In genomic region chr9:41028470-41028869, GRCm38 (mm10) we compare ENCODE assay signal across 10 mouse cellular contexts. TPM values are rescaled to one million over a fixed set of nuclear protein-coding genes. Genes with fewer than 3 reads are reported as not detected.
DNase-seq lines count a peak whose midpoint lies in the region; ATAC-seq lines count a peak whose summit lies in the region.
"Had no signal": no experiment of that assay in that cellular context is flagged by ENCODE, and none has a peak within 500 bp of the region (broad histone marks: within the 10 kb centered on the region; RNA-seq: fewer than 3 reads in every experiment).

No protein-coding gene starts in this region.

- no peak overlapping the region for H3K4me3 ChIP-seq in hindbrain, embryonic 10.5 days
- no peak overlapping the region for H3K4me3 ChIP-seq in hindbrain, embryonic 13.5 days
- H3K4me3 ChIP-seq in embryonic facial prominence, embryonic 11.5 days (ENCODE audit: low read depth, low read length) = no peak overlapping the region
- no peak overlapping the region for H3K4me3 ChIP-seq in neural tube, embryonic 11.5 days (ENCODE audit: low read depth, low read length)
- H3K4me3 ChIP-seq: erythroblast, embryonic 14.5 days; stomach, embryonic 15.5 days had no signal

- H3K4me1 ChIP-seq in hindbrain, embryonic 10.5 days (replicated peaks) = peaks cover 13% of the 10 kb centered on the region
- peaks cover 23% of the 10 kb centered on the region for H3K4me1 ChIP-seq in hindbrain, embryonic 13.5 days (replicated peaks)
- H3K4me1 ChIP-seq in embryonic facial prominence, embryonic 11.5 days (ENCODE audit: control insufficient read depth, insufficient read depth, low read length) = peaks cover 2% of the 10 kb centered on the region; the same call in 1 of the 2 replicates
- H3K4me1 ChIP-seq in neural tube, embryonic 11.5 days (ENCODE audit: control insufficient read depth, insufficient read depth, low read length) = no peaks in the 10 kb centered on the region

- DNase-seq in hindbrain, embryonic 10.5 days (ENCODE audit: low spot score) = peak; percentile 56
- DNase-seq in CD4-positive helper T cell, adult 2 months (ENCODE audit: low read depth, low spot score) = peak; percentile 66
- peak; percentile 74 for DNase-seq in ZHBTc4 (ENCODE audit: low read depth, low spot score)
- DNase-seq in embryonic facial prominence, embryonic 11.5 days (ENCODE audit: low spot score) = peak; percentile 70
- DNase-seq in layer of hippocampus, postnatal 10 days (ENCODE audit: low spot score in 2 of 2) = peak; percentile 69 to 71
- DNase-seq in neural tube, embryonic 11.5 days (ENCODE audit: low spot score) = peak; percentile 67
- no peak for DNase-seq in urinary bladder, postnatal 4 days (ENCODE audit: low spot score in 2 of 2)

- ATAC-seq in hindbrain, embryonic 13.5 days (ENCODE audit: low FRiP score) = no peak
- ATAC-seq in embryonic facial prominence, embryonic 11.5 days (replicated peaks; ENCODE audit: insufficient number of reproducible peaks, low FRiP score, low TSS enrichment, low read depth) = no peak
- ATAC-seq in neural tube, embryonic 11.5 days (ENCODE audit: insufficient read depth, low FRiP score, low TSS enrichment) = peak; percentile 31; the same call in 1 of the 2 replicates

- no peaks in the 10 kb centered on the region for H3K27me3 ChIP-seq in hindbrain, embryonic 10.5 days (ENCODE audit: insufficient read depth, poor library complexity, severe bottlenecking)
- no peaks in the 10 kb centered on the region for H3K27me3 ChIP-seq in hindbrain, embryonic 13.5 days
- no peaks in the 10 kb centered on the region for H3K27me3 ChIP-seq in embryonic facial prominence, embryonic 11.5 days (ENCODE audit: control insufficient read depth, insufficient read depth, low read length)
- H3K27me3 ChIP-seq in neural tube, embryonic 11.5 days (ENCODE audit: control insufficient read depth, insufficient read depth, low read length) = no peaks in the 10 kb centered on the region
- H3K27me3 ChIP-seq: stomach, embryonic 15.5 days had no signal

- no peak overlapping the region for H3K9ac ChIP-seq in hindbrain, embryonic 13.5 days
- H3K9ac ChIP-seq in embryonic facial prominence, embryonic 11.5 days (replicated peaks; ENCODE audit: low read length) = no peak overlapping the region
- H3K9ac ChIP-seq in neural tube, embryonic 11.5 days (ENCODE audit: low read length) = no peak overlapping the region
- H3K9ac ChIP-seq: stomach, embryonic 15.5 days had no signal

- no peak overlapping the region for H3K27ac ChIP-seq in hindbrain, embryonic 10.5 days
- H3K27ac ChIP-seq in hindbrain, embryonic 13.5 days = no peak overlapping the region
- H3K27ac ChIP-seq in embryonic facial prominence, embryonic 11.5 days (replicated peaks; ENCODE audit: low read depth, low read length) = no peak overlapping the region
- no peak overlapping the region for H3K27ac ChIP-seq in neural tube, embryonic 11.5 days (ENCODE audit: low read depth, low read length)
- H3K27ac ChIP-seq: stomach, embryonic 15.5 days had no signal

- H3K36me3 ChIP-seq in hindbrain, embryonic 10.5 days = no peaks in the 10 kb centered on the region
- peaks cover 38% of the 10 kb centered on the region for H3K36me3 ChIP-seq in hindbrain, embryonic 13.5 days
- no peaks in the 10 kb centered on the region for H3K36me3 ChIP-seq in embryonic facial prominence, embryonic 11.5 days (replicated peaks; ENCODE audit: control insufficient read depth, insufficient read depth, low read depth, low read length)
- H3K36me3 ChIP-seq in neural tube, embryonic 11.5 days (ENCODE audit: control insufficient read depth, insufficient read depth, low read length) = no peaks in the 10 kb centered on the region
- H3K36me3 ChIP-seq: stomach, embryonic 15.5 days had no signal

- H3K9me3 ChIP-seq in hindbrain, embryonic 10.5 days = no peaks in the 10 kb centered on the region
- no peaks in the 10 kb centered on the region for H3K9me3 ChIP-seq in hindbrain, embryonic 13.5 days
- H3K9me3 ChIP-seq in embryonic facial prominence, embryonic 11.5 days (replicated peaks; ENCODE audit: control insufficient read depth, low read length) = no peaks in the 10 kb centered on the region
- no peaks in the 10 kb centered on the region for H3K9me3 ChIP-seq in neural tube, embryonic 11.5 days (ENCODE audit: control insufficient read depth, low read length)
- H3K9me3 ChIP-seq: stomach, embryonic 15.5 days had no signal

- 47% methylated on average over 5 of the region's 5 CpGs for WGBS in hindbrain, embryonic 10.5 days
- WGBS in hindbrain, embryonic 13.5 days = 47% methylated on average over 5 of the region's 5 CpGs
- WGBS in embryonic facial prominence, embryonic 11.5 days = 51% methylated on average over 5 of the region's 5 CpGs
- 46% methylated on average over 5 of the region's 5 CpGs for WGBS in neural tube, embryonic 11.5 days

- no peak overlapping the region for H3K4me2 ChIP-seq in hindbrain, embryonic 13.5 days
- H3K4me2 ChIP-seq in embryonic facial prominence, embryonic 11.5 days (ENCODE audit: low read depth, low read length) = no peak overlapping the region
- H3K4me2 ChIP-seq in neural tube, embryonic 11.5 days (ENCODE audit: low read depth) = no peak overlapping the region
- H3K4me2 ChIP-seq: stomach, embryonic 15.5 days had no signal

RNA-seq across cellular contexts. Expression of gene Crtam, which starts 24.0 kb away (rescaled TPM):
- 0.09 and 0.13 TPM in 2 replicates for polyA plus RNA-seq in hindbrain, embryonic 10.5 days (2016; fragmentation: Nextera tagmentation; extraction: Ambion mirVana)
- 0.14 and 0.19 TPM in 2 replicates for polyA plus RNA-seq in hindbrain, embryonic 13.5 days (2015; fragmentation: Nextera tagmentation; extraction: Ambion mirVana)
- 0.32 TPM in 1 of 2 replicates, not detected in the other for polyA plus RNA-seq in embryonic facial prominence, embryonic 11.5 days (2014; fragmentation: Nextera tagmentation; extraction: Ambion mirVana)
- not detected for total RNA-seq in layer of hippocampus, postnatal 10 days (2021)
- not detected in 2 replicates for polyA plus RNA-seq in neural tube, embryonic 11.5 days (2014; fragmentation: Nextera tagmentation; extraction: Ambion mirVana)
- polyA plus RNA-seq: erythroblast, embryonic 14.5 days; stomach, embryonic 15.5 days had no signal

Comparison
In these comparisons a context has a peak if more than half of its experiments do, and no peak if none do; other contexts are left out.
1. DNase-seq: peak in hindbrain, embryonic 10.5 days (single experiment), CD4-positive helper T cell, adult 2 months (single experiment), ZHBTc4 (single experiment), embryonic facial prominence, embryonic 11.5 days (single experiment), layer of hippocampus, postnatal 10 days (2 of 2) and neural tube, embryonic 11.5 days (single experiment); none in urinary bladder, postnatal 4 days (0 of 2).